Mouse (Mus musculus): ENCODE results near the gene Gng7. TPM values are rescaled to one million over a fixed set of nuclear protein-coding genes. Genes with fewer than 3 reads are reported as not detected.
A peak's percentile ranks its signal among the peaks of the same experiment; 100 is the strongest.

The Gng7 gene
- total RNA-seq, 2 experiments from 2014 or later: 0.22 to 0.67 TPM

- intact Hi-C loops (cut with DNase I): no loop called here
- no peak for DNase-seq
Measured at GRCm38 (mm10) chr10:81026857-81027256, 12.1 kb upstream of the Gng7 start.

GRCm38 (mm10) chr10:81025639-81026275, 11.0 kb upstream of the Gng7 start, which contains the start of gene Diras1:
TSS of gene Diras1 (minus strand) at chr10:81025662.
- no peak for DNase-seq
- intact Hi-C loops (cut with DNase I): no loop called here

- no peak for DNase-seq
- intact Hi-C loops (cut with DNase I): no loop called here
Measured at GRCm38 (mm10) chr10:81025047-81025621, 10.4 kb upstream of the Gng7 start.

- intact Hi-C loops (cut with DNase I): loop anchor here (5.0 kb wide), 1 partner anchor 138 kb away; no protein-coding TSS in a partner anchor
- no peak for DNase-seq
Measured at GRCm38 (mm10) chr10:81024346-81024937, 9.7 kb upstream of the Gng7 start.

GRCm38 (mm10) chr10:81022744-81023143, 8.0 kb upstream of the Gng7 start:
- DNase-seq: no peak
- intact Hi-C loops (cut with DNase I): loop anchor here (5.0 kb wide), 1 partner anchor 140 kb away; no protein-coding TSS in a partner anchor

GRCm38 (mm10) chr10:81021547-81022110, 6.9 kb upstream of the Gng7 start:
- intact Hi-C loops (cut with DNase I): loop anchor here (5.0 kb wide), 1 partner anchor 141 kb away; no protein-coding TSS in a partner anchor

GRCm38 (mm10) chr10:81020207-81020606, 5.5 kb upstream of the Gng7 start:
- DNase-seq: no peak
- intact Hi-C loops (cut with DNase I): loop anchor here (5.0 kb wide), 1 partner anchor 142 kb away; no protein-coding TSS in a partner anchor

More at GRCm38 (mm10) chr10:81021547-81022110, 6.9 kb upstream of the Gng7 start:
- no peak for DNase-seq

GRCm38 (mm10) chr10:81019687-81020086, 4.9 kb upstream of the Gng7 start:
- no peak for DNase-seq
- intact Hi-C loops (cut with DNase I): loop anchor here (5.0 kb wide), 1 partner anchor 143 kb away; no protein-coding TSS in a partner anchor

- intact Hi-C loops (cut with DNase I): loop anchor here (1.0 kb wide), 1 partner anchor 23 kb away; no protein-coding TSS in a partner anchor
- no peak for DNase-seq
Measured at GRCm38 (mm10) chr10:81018326-81018725, 3.6 kb upstream of the Gng7 start.

GRCm38 (mm10) chr10:81016645-81017044, 1.9 kb upstream of the Gng7 start:
- peak; percentile 60 to 79 for DNase-seq
- intact Hi-C loops (cut with DNase I): loop anchor here (1.0 kb wide), 1 partner anchor 66 kb away; no protein-coding TSS in a partner anchor

- intact Hi-C loops (cut with DNase I): loop anchor here (1.0 kb wide), 1 partner anchor 67 kb away; no protein-coding TSS in a partner anchor
- DNase-seq: no peak
Measured at GRCm38 (mm10) chr10:81015666-81016065, 921 bp upstream of the Gng7 start.

GRCm38 (mm10) chr10:81010851-81011250, 3.9 kb downstream of the Gng7 start:
- DNase-seq: no peak

GRCm38 (mm10) chr10:81007240-81007639, 7.5 kb downstream of the Gng7 start:
- intact Hi-C loops (cut with DNase I): no loop called here
- no peak for DNase-seq

More at GRCm38 (mm10) chr10:81010851-81011250, 3.9 kb downstream of the Gng7 start:
- intact Hi-C loops (cut with DNase I): no loop called here

GRCm38 (mm10) chr10:81006005-81006677, 8.6 kb downstream of the Gng7 start:
- intact Hi-C loops (cut with DNase I): no loop called here
- DNase-seq: no peak

- intact Hi-C loops (cut with DNase I): loop anchor here (2.0 kb wide), 3 partner anchors 40 to 174 kb away; no protein-coding TSS in a partner anchor
- no peak for DNase-seq
Measured at GRCm38 (mm10) chr10:81001161-81001560, 13.6 kb downstream of the Gng7 start.

- intact Hi-C loops (cut with DNase I): loop anchor here (2.0 kb wide), 3 partner anchors 40 to 174 kb away; no protein-coding TSS in a partner anchor
- no peak for DNase-seq
Measured at GRCm38 (mm10) chr10:81000197-81001062, 14.3 kb downstream of the Gng7 start.

GRCm38 (mm10) chr10:80999362-81000196, 15.2 kb downstream of the Gng7 start:
- peak; percentile 81 to 87 for DNase-seq
- intact Hi-C loops (cut with DNase I): loop anchor here (2.0 to 5.0 kb wide), 4 partner anchors 41 to 175 kb away; partner anchors contain the start of gene Oaz1

- intact Hi-C loops (cut with DNase I): loop anchor here (5.0 kb wide), 1 partner anchor 171 kb away; the partner anchor contains the start of gene Oaz1
- peak in 1 of 2 experiments; percentile 49 for DNase-seq
Measured at GRCm38 (mm10) chr10:80998778-80999177, 16.0 kb downstream of the Gng7 start.
